Mouse (Mus musculus) ES-Bruce4 (cell line): ENCODE data around the gene Irf2bpl.

ENCODE experiments used
- CTCF ChIP-seq: IDR thresholded peaks from one replicate; pipeline ENCODE4 v1.8.1; 2011; ENCODE audit warnings: low read depth, low read length
- POLR2A ChIP-seq: IDR thresholded peaks from one replicate; pipeline ENCODE4 v1.8.1; 2011; ENCODE audit warnings: low read length; ENCODE audit not compliant: insufficient read depth

GRCm38 (mm10) chr12:86869761-86870160 is 14.8 kb downstream of the Irf2bpl start:
- no peak for TF ChIP-seq CTCF
- no peak for TF ChIP-seq POLR2A
